Mouse (Mus musculus): ENCODE measurements around the gene Adcy5. TPM values are rescaled to one million over a fixed set of nuclear protein-coding genes. Genes with fewer than 3 reads are reported as not detected.

Adcy5 gene
- total RNA-seq, 1 experiment from 2014 or later = not detected

- no peak for ATAC-seq (replicated peaks in 1 of 2; ENCODE audit: insufficient read depth in 1 of 2, low FRiP score in 2 of 2, low TSS enrichment in 1 of 2, low read depth in 1 of 2, poor library complexity in 2 of 2, severe bottlenecking in 2 of 2)
Observed at GRCm38 (mm10) chr16:35224716-35225115, 70.0 kb downstream of the Adcy5 start.

- peak; percentile 82 to 85 for ATAC-seq (replicated peaks in 1 of 2; ENCODE audit: insufficient read depth in 1 of 2, low FRiP score in 2 of 2, low TSS enrichment in 1 of 2, low read depth in 1 of 2, poor library complexity in 2 of 2, severe bottlenecking in 2 of 2)
Observed at GRCm38 (mm10) chr16:35229582-35229981, 74.9 kb downstream of the Adcy5 start.

GRCm38 (mm10) chr16:35232153-35232750 is 77.6 kb downstream of the Adcy5 start:
- no peak for ATAC-seq (replicated peaks in 1 of 2; ENCODE audit: insufficient read depth in 1 of 2, low FRiP score in 2 of 2, low TSS enrichment in 1 of 2, low read depth in 1 of 2, poor library complexity in 2 of 2, severe bottlenecking in 2 of 2)

- no peak for ATAC-seq (replicated peaks in 1 of 2; ENCODE audit: insufficient read depth in 1 of 2, low FRiP score in 2 of 2, low TSS enrichment in 1 of 2, low read depth in 1 of 2, poor library complexity in 2 of 2, severe bottlenecking in 2 of 2)
Observed at GRCm38 (mm10) chr16:35233329-35233728, 78.7 kb downstream of the Adcy5 start.

GRCm38 (mm10) chr16:35237091-35237490 is 82.4 kb downstream of the Adcy5 start:
- ATAC-seq (replicated peaks in 1 of 2; ENCODE audit: insufficient read depth in 1 of 2, low FRiP score in 2 of 2, low TSS enrichment in 1 of 2, low read depth in 1 of 2, poor library complexity in 2 of 2, severe bottlenecking in 2 of 2) = no peak

- ATAC-seq (replicated peaks in 1 of 2; ENCODE audit: insufficient read depth in 1 of 2, low FRiP score in 2 of 2, low TSS enrichment in 1 of 2, low read depth in 1 of 2, poor library complexity in 2 of 2, severe bottlenecking in 2 of 2) = no peak
Observed at GRCm38 (mm10) chr16:35239318-35239965, 84.8 kb downstream of the Adcy5 start.

GRCm38 (mm10) chr16:35239966-35240730 is 85.5 kb downstream of the Adcy5 start:
- no peak for ATAC-seq (replicated peaks in 1 of 2; ENCODE audit: insufficient read depth in 1 of 2, low FRiP score in 2 of 2, low TSS enrichment in 1 of 2, low read depth in 1 of 2, poor library complexity in 2 of 2, severe bottlenecking in 2 of 2)

- ATAC-seq (replicated peaks in 1 of 2; ENCODE audit: insufficient read depth in 1 of 2, low FRiP score in 2 of 2, low TSS enrichment in 1 of 2, low read depth in 1 of 2, poor library complexity in 2 of 2, severe bottlenecking in 2 of 2) = no peak
Observed at GRCm38 (mm10) chr16:35247364-35247763, 92.7 kb downstream of the Adcy5 start.

- ATAC-seq (replicated peaks in 1 of 2; ENCODE audit: insufficient read depth in 1 of 2, low FRiP score in 2 of 2, low TSS enrichment in 1 of 2, low read depth in 1 of 2, poor library complexity in 2 of 2, severe bottlenecking in 2 of 2) = no peak
Observed at GRCm38 (mm10) chr16:35248825-35249224, 94.1 kb downstream of the Adcy5 start.

- no peak for ATAC-seq (replicated peaks in 1 of 2; ENCODE audit: insufficient read depth in 1 of 2, low FRiP score in 2 of 2, low TSS enrichment in 1 of 2, low read depth in 1 of 2, poor library complexity in 2 of 2, severe bottlenecking in 2 of 2)
Observed at GRCm38 (mm10) chr16:35249763-35250162, 95.1 kb downstream of the Adcy5 start.

GRCm38 (mm10) chr16:35251690-35252089 is 97.0 kb downstream of the Adcy5 start:
- ATAC-seq (replicated peaks in 1 of 2; ENCODE audit: insufficient read depth in 1 of 2, low FRiP score in 2 of 2, low TSS enrichment in 1 of 2, low read depth in 1 of 2, poor library complexity in 2 of 2, severe bottlenecking in 2 of 2) = no peak

- ATAC-seq (replicated peaks in 1 of 2; ENCODE audit: insufficient read depth in 1 of 2, low FRiP score in 2 of 2, low TSS enrichment in 1 of 2, low read depth in 1 of 2, poor library complexity in 2 of 2, severe bottlenecking in 2 of 2) = no peak
Observed at GRCm38 (mm10) chr16:35252967-35253366, 98.3 kb downstream of the Adcy5 start.

GRCm38 (mm10) chr16:35255981-35256380 is 101.3 kb downstream of the Adcy5 start:
- ATAC-seq (replicated peaks in 1 of 2; ENCODE audit: insufficient read depth in 1 of 2, low FRiP score in 2 of 2, low TSS enrichment in 1 of 2, low read depth in 1 of 2, poor library complexity in 2 of 2, severe bottlenecking in 2 of 2) = no peak

- peak; percentile 66 to 68; a peak in 3 of 4 replicates for ATAC-seq (replicated peaks in 1 of 2; ENCODE audit: insufficient read depth in 1 of 2, low FRiP score in 2 of 2, low TSS enrichment in 1 of 2, low read depth in 1 of 2, poor library complexity in 2 of 2, severe bottlenecking in 2 of 2)
Observed at GRCm38 (mm10) chr16:35270353-35270934, 115.8 kb downstream of the Adcy5 start.

GRCm38 (mm10) chr16:35270945-35271344 is 116.3 kb downstream of the Adcy5 start:
- no peak for ATAC-seq (replicated peaks in 1 of 2; ENCODE audit: insufficient read depth in 1 of 2, low FRiP score in 2 of 2, low TSS enrichment in 1 of 2, low read depth in 1 of 2, poor library complexity in 2 of 2, severe bottlenecking in 2 of 2)

- no peak for ATAC-seq (replicated peaks in 1 of 2; ENCODE audit: insufficient read depth in 1 of 2, low FRiP score in 2 of 2, low TSS enrichment in 1 of 2, low read depth in 1 of 2, poor library complexity in 2 of 2, severe bottlenecking in 2 of 2)
Observed at GRCm38 (mm10) chr16:35271572-35271971, 116.9 kb downstream of the Adcy5 start.

GRCm38 (mm10) chr16:35272417-35272816 is 117.7 kb downstream of the Adcy5 start:
- ATAC-seq (replicated peaks in 1 of 2; ENCODE audit: insufficient read depth in 1 of 2, low FRiP score in 2 of 2, low TSS enrichment in 1 of 2, low read depth in 1 of 2, poor library complexity in 2 of 2, severe bottlenecking in 2 of 2) = no peak

- ATAC-seq (replicated peaks in 1 of 2; ENCODE audit: insufficient read depth in 1 of 2, low FRiP score in 2 of 2, low TSS enrichment in 1 of 2, low read depth in 1 of 2, poor library complexity in 2 of 2, severe bottlenecking in 2 of 2) = no peak
Observed at GRCm38 (mm10) chr16:35278166-35278565, 123.5 kb downstream of the Adcy5 start.
